Mouse (Mus musculus): Measurements from ENCODE around the gene Adam12. TPM values are rescaled to one million over a fixed set of nuclear protein-coding genes. Genes with fewer than 3 reads are reported as not detected.

Gene Adam12
- polyA plus RNA-seq, 1 experiment from 2014 or later, result 3.2 TPM

DNA sequence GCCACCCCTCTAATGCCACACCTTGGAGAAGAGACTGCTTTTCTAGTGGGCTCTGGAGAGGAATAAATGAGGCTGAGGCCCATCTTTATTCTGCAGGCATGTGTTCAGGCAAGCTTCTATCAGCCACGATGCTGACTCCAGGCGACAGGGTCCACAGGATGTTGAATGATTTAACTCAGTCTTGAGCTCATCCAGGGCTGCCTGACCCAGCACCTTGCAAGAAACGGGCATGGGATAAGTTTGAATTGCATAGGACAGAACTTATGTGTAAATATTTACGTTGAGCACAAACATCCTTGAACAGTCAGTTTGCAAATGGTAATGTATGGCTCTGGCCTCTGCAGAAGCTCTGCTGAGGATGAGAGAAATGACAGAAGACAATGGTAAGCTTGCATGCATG, 372.4 kb downstream of the Adam12 start:
- Histone ChIP-seq H3K27ac (replicated peaks) (no peak overlapping the region), H3K27me3 (replicated peaks) (no peaks in the 10 kb centered on the region), H3K9me3 (no peaks in the 10 kb centered on the region), H3K9ac (no peak overlapping the region), H3K4me3 (no peak overlapping the region), H3K36me3 (no peaks in the 10 kb centered on the region), H3K4me1 (no peaks in the 10 kb centered on the region), H3K4me2 (no peak overlapping the region)
- WGBS, result 64% methylated on average over 4 of the region's 4 CpGs
- no peak for ATAC-seq (ENCODE audit: extremely low read depth, insufficient number of reproducible peaks, low FRiP score, low TSS enrichment)

DNA sequence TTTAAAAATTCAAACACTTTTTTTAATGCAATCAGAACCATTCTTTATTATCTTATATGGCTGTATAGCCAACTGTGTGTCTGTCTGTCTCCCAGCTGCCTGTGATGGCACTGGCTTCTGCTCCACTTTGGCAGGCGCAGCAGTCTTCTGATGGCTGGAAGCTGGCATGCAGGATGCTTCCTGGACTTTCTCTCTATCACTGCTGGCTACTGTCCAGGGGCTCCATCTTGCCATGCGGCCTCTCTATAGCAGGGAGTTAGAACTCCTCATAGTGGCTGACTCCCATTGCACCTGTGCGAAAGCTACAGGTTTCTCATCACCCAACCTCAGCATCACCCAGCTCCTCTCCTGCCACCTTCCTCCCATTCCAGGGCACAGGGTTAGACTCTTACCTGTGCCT, 373.4 kb downstream of the Adam12 start:
- Histone ChIP-seq H3K27me3 (replicated peaks) (no peaks in the 10 kb centered on the region), H3K36me3 (no peaks in the 10 kb centered on the region), H3K4me1 (no peaks in the 10 kb centered on the region), H3K4me2 (no peak overlapping the region), H3K9ac (no peak overlapping the region), H3K4me3 (no peak overlapping the region), H3K9me3 (no peaks in the 10 kb centered on the region), H3K27ac (replicated peaks) (no peak overlapping the region)
- no peak for ATAC-seq (ENCODE audit: extremely low read depth, insufficient number of reproducible peaks, low FRiP score, low TSS enrichment)
- 73% methylated on average over 3 of the region's 3 CpGs for WGBS

DNA sequence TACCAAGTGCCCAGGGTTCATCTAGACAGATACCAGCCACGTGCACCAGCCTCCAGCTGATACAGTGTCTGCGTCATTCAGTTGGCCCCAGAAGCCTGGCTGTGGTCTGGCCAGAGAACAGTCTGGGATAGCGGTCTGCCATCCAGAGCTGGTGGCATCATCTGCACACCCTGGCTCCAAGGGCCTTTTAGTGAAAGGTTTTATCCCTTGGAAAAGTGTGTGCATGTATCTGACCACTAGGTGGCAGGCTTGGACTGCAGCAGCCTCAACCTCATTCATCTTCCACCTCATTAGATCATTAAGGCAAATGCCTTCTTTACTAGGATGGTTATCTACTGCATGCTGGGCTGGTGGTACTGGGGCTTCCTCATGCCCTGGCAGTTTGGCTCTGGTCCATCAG, 375.7 kb downstream of the Adam12 start:
- no peak overlapping the region for H3K27ac ChIP-seq (replicated peaks)
- H3K4me3 ChIP-seq, result no peak overlapping the region
- H3K9ac ChIP-seq, result no peak overlapping the region
- H3K4me1 ChIP-seq, result 0 out of 2 replicates have a peak, but pooled peaks cover 4% of the 10 kb centered on the region
- no peaks in the 10 kb centered on the region for H3K36me3 ChIP-seq
- H3K4me2 ChIP-seq, result no peak overlapping the region
- 26% methylated on average over 3 of the region's 3 CpGs for WGBS
- no peak for ATAC-seq (ENCODE audit: extremely low read depth, insufficient number of reproducible peaks, low FRiP score, low TSS enrichment)
- no peaks in the 10 kb centered on the region for H3K27me3 ChIP-seq (replicated peaks)
- H3K9me3 ChIP-seq, result no peaks in the 10 kb centered on the region

DNA sequence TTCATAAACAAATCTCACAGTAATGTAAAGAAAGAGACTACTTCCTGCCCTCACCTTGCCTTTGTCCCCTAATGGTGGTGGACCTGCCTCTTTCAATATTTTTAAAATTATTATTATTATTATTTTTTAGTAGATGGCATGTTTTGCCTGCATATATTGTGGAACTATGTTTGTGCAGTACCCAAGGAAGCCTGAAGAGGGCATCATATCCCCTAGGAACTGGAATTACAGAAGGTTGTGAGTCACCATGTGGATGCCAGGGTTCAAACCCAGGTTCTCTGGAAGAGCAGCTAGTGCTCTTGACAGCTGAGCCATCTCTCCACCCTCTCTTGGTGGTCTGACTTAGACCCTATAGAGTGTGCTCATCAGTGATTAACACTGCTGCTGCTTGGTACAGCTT, 381.2 kb downstream of the Adam12 start:
- H3K4me3 ChIP-seq, result no peak overlapping the region
- no peaks in the 10 kb centered on the region for H3K36me3 ChIP-seq
- H3K9me3 ChIP-seq, result no peaks in the 10 kb centered on the region
- no peak overlapping the region for H3K9ac ChIP-seq
- no peak overlapping the region for H3K4me2 ChIP-seq
- peaks cover 20% of the 10 kb centered on the region for H3K4me1 ChIP-seq
- ATAC-seq (ENCODE audit: extremely low read depth, insufficient number of reproducible peaks, low FRiP score, low TSS enrichment), result no peak
- H3K27me3 ChIP-seq (replicated peaks), result no peaks in the 10 kb centered on the region
- H3K27ac ChIP-seq (replicated peaks), result no peak overlapping the region

DNA sequence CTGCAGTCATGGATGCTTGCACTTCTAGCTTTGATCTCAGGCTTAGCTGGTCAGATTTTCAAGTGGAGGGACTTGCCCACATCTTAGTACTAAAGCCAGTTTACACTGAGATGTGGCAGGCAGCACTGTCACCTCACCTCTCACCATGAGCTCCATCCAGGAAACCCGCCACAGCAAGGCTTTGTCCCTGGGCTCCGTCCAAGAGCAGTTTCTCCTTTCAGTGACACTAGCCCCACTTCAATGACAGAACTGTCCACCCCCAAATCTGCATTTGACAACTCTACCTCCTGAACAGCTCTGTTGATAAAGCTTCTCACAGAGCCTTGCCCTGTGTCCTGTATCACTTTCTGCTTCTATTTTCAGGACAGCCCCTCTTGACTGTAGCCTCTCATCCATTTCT, 383.8 kb downstream of the Adam12 start:
- Histone ChIP-seq H3K9ac (no peak overlapping the region), H3K27ac (replicated peaks) (peak overlapping the region; percentile 33), H3K4me2 (no peak overlapping the region), H3K27me3 (replicated peaks) (no peaks in the 10 kb centered on the region), H3K4me3 (no peak overlapping the region), H3K4me1 (peaks cover 20% of the 10 kb centered on the region), H3K9me3 (0 out of 2 replicates have a peak, but pooled peaks cover 3% of the 10 kb centered on the region), H3K36me3 (no peaks in the 10 kb centered on the region)
- ATAC-seq (ENCODE audit: extremely low read depth, insufficient number of reproducible peaks, low FRiP score, low TSS enrichment), result no peak; the same call in 1 of the 2 replicates
- 13% methylated on average over 2 of the region's 2 CpGs for WGBS

DNA sequence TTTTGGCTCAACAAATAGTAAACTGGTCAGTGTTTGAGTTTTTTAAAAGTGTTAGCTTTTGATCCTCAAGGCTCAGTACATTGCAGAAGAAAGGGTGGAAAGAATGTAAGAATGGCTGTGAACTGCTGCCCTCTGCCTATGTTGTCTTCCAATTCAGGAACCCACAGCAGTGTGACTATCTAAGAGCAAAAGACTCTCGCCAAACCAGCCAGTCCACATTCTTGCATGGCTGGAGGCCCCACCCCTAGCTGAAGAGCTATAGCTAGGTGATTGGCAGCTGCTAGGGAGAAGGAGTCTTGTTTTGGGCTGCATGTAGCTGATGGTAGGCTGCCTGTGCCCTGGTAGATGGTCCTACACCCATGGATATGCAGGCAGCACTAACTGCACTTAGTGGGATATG, 384.8 kb downstream of the Adam12 start:
- Histone ChIP-seq H3K4me2 (no peak overlapping the region), H3K36me3 (no peaks in the 10 kb centered on the region), H3K4me1 (peaks cover 16% of the 10 kb centered on the region), H3K9ac (no peak overlapping the region), H3K27ac (replicated peaks) (no peak overlapping the region), H3K27me3 (replicated peaks) (no peaks in the 10 kb centered on the region; the same call in 1 of the 2 replicates), H3K9me3 (0 out of 2 replicates have a peak, but pooled peaks cover 3% of the 10 kb centered on the region), H3K4me3 (no peak overlapping the region)
- no peak for ATAC-seq (ENCODE audit: extremely low read depth, insufficient number of reproducible peaks, low FRiP score, low TSS enrichment)
- WGBS, result 22% methylated on average over 1 of the region's 1 CpGs

DNA sequence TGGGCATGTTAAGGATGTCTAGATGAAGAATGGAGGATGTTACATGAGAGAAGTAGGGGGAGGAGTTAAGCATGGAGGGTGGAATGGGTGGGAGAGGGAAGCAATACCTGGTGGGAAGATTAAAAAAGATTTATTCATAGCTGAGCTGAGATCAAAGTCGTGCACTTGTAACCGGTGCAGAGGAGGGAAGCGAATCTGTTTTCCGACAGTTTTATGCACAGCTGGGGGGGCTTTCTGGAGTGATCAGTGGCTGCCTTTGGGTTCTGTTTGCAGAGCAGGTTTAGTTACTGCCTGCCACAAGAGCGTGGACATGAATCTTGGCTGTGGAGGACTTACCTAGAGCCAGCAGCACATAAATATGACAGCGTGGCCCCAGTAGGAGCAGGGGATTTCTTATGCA, 389.9 kb downstream of the Adam12 start:
- 66% methylated on average over 6 of the region's 6 CpGs for WGBS
- no peak overlapping the region for H3K4me2 ChIP-seq
- ATAC-seq (ENCODE audit: extremely low read depth, insufficient number of reproducible peaks, low FRiP score, low TSS enrichment), result no peak

DNA sequence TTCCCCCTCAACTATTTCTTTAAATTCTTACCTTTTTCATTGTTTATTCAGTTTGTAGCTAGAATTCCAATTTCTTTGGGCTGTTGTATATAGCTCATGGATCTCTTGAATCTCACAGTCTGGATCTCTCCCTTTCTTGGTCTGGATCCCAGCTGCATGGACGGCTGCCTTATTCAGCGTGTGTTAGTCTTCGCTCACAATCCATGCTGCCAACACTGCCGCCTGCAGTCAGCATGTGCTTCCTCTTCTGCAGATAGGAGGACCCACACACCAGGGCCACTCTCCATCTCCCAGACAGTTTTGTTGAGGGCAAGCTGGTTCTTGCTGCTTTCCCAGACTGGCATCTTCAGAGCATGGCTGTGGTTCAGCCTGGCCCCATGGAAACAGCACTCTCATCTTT, 392.4 kb downstream of the Adam12 start:
- Histone ChIP-seq H3K4me3 (no peak overlapping the region), H3K9me3 (0 out of 2 replicates have a peak, but pooled peaks cover 3% of the 10 kb centered on the region), H3K4me1 (no peaks in the 10 kb centered on the region), H3K36me3 (no peaks in the 10 kb centered on the region), H3K4me2 (no peak overlapping the region), H3K27me3 (replicated peaks) (no peaks in the 10 kb centered on the region; the same call in 1 of the 2 replicates), H3K9ac (no peak overlapping the region), H3K27ac (replicated peaks) (no peak overlapping the region)
- WGBS, result 68% methylated on average over 4 of the region's 4 CpGs
- no peak for ATAC-seq (ENCODE audit: extremely low read depth, insufficient number of reproducible peaks, low FRiP score, low TSS enrichment)

More for the DNA sequence above, 389.9 kb downstream of the Adam12 start:
- Histone ChIP-seq H3K4me1 (no peaks in the 10 kb centered on the region), H3K27ac (replicated peaks) (no peak overlapping the region), H3K36me3 (no peaks in the 10 kb centered on the region), H3K27me3 (replicated peaks) (no peaks in the 10 kb centered on the region; the same call in 1 of the 2 replicates), H3K9me3 (0 out of 2 replicates have a peak, but pooled peaks cover 3% of the 10 kb centered on the region), H3K9ac (no peak overlapping the region), H3K4me3 (no peak overlapping the region)

Small RNA genes lying within 50 kb of the gene (microRNA-seq; reads per million reads assigned to microRNA genes)
- gene Gm23631, result not detected

Other genes starting within 250 kb of the Adam12 start
- gene D7Ertd443e, start 153.5 kb upstream of the Adam12 start, polyA plus RNA-seq (2015; fragmentation: Nextera tagmentation; extraction: Ambion mirVana), result 0.19 and 0.24 TPM in 2 replicates